Mouse (Mus musculus) neural tube, embryonic 11.5 days (tissue): ENCODE measurements around the gene Stambp. TPM values are rescaled to one million over a fixed set of nuclear protein-coding genes. Genes with fewer than 3 reads are reported as not detected.

Experiments used
- ATAC-seq: fragments of 200-750 bp; cut with Nextera tagmentation; 2 replicates; pipeline ENCODE4 v1.8.0; 2017; ENCODE audit warnings: moderate number of reproducible peaks, mild to moderate bottlenecking, moderate TSS enrichment, moderate library complexity; ENCODE audit not compliant: insufficient read depth, low FRiP score, low TSS enrichment
- DNase-seq: peaks from one replicate; pipeline ENCODE4 v3.0.0-alpha.2; 2015; ENCODE audit warnings: low spot score
- H3K27ac ChIP-seq: fragments of 300-500 bp; sonication (generic); 2 replicates; pipeline ENCODE4 v1.5.1; 2014; ENCODE audit warnings: low read depth, mild to moderate bottlenecking, low read length
- H3K27me3 ChIP-seq: fragments of 300-500 bp; sonication (generic); 2 replicates; pipeline ENCODE4 v1.6.1; 2014; ENCODE audit warnings: mild to moderate bottlenecking, low read length, mixed read lengths; ENCODE audit not compliant: control insufficient read depth, insufficient read depth
- H3K36me3 ChIP-seq: fragments of 300-500 bp; sonication (generic); 2 replicates; pipeline ENCODE4 v1.6.1; 2014; ENCODE audit warnings: mild to moderate bottlenecking, low read length, moderate library complexity, mixed read lengths; ENCODE audit not compliant: control insufficient read depth, insufficient read depth
- H3K4me1 ChIP-seq: fragments of 300-500 bp; sonication (generic); 2 replicates; pipeline ENCODE4 v1.6.1; 2014; ENCODE audit warnings: low read length, mixed read lengths; ENCODE audit not compliant: control insufficient read depth, insufficient read depth
- H3K4me2 ChIP-seq: fragments of 300-500 bp; sonication (generic); 2 replicates; pipeline ENCODE4 v1.6.1; 2014; ENCODE audit warnings: low read depth, mild to moderate bottlenecking, moderate library complexity
- H3K4me3 ChIP-seq: fragments of 300-500 bp; sonication (generic); 2 replicates; pipeline ENCODE4 v1.5.1; 2014; ENCODE audit warnings: low read depth, low read length
- H3K9ac ChIP-seq: fragments of 300-500 bp; sonication (generic); 2 replicates; pipeline ENCODE4 v1.6.1; 2014; ENCODE audit warnings: mild to moderate bottlenecking, low read length
- H3K9me3 ChIP-seq: fragments of 300-500 bp; sonication (generic); 2 replicates; pipeline ENCODE4 v1.6.1; 2016; ENCODE audit warnings: low read length; ENCODE audit not compliant: control insufficient read depth
- WGBS: fragments of 180-500 bp; shearing (Covaris S2); extraction: QIAGEN DNeasy Blood & Tissue Kit; methylation state at CpG from one replicate; pipeline ENCODE4 v1.1.7; 2014; 5-methylcytosine and 5-hydroxymethylcytosine counted together
- polyA plus RNA-seq: library from polyadenylated mRNA; unstranded; fragments of >200 nt; fragmentation: Nextera tagmentation; extraction: Ambion mirVana; gene quantifications from 2 replicates; pipeline ENCODE4 v1.2.1, GENCODE M21; 2014

The Stambp gene
- polyA plus RNA-seq, 1 experiment from 2014 or later, result 27.9 TPM

GRCm38 (mm10) chr6:83512495-83512894, 60.0 kb downstream of the Stambp start:
- Histone ChIP-seq H3K9ac (no peak overlapping the region), H3K4me2 (no peak overlapping the region), H3K4me1 (no peaks in the 10 kb centered on the region), H3K27ac (no peak overlapping the region), H3K9me3 (no peaks in the 10 kb centered on the region), H3K27me3 (no peaks in the 10 kb centered on the region), H3K36me3 (no peaks in the 10 kb centered on the region), H3K4me3 (no peak overlapping the region)
- DNase-seq, result peak; percentile 49
- 28% methylated on average over 1 of the region's 1 CpGs for WGBS
- no peak for ATAC-seq

GRCm38 (mm10) chr6:83510210-83510609, 62.3 kb downstream of the Stambp start:
- WGBS, result 66% methylated on average over 2 of the region's 2 CpGs
- Histone ChIP-seq H3K4me3 (no peak overlapping the region), H3K4me2 (no peak overlapping the region), H3K9me3 (no peaks in the 10 kb centered on the region), H3K4me1 (no peaks in the 10 kb centered on the region), H3K27me3 (no peaks in the 10 kb centered on the region), H3K9ac (no peak overlapping the region), H3K36me3 (no peaks in the 10 kb centered on the region), H3K27ac (no peak overlapping the region)
- ATAC-seq, result no peak
- DNase-seq, result no peak

- Histone ChIP-seq H3K4me2 (no peak overlapping the region), H3K27me3 (no peaks in the 10 kb centered on the region)
Measured at GRCm38 (mm10) chr6:83509442-83509841, 63.1 kb downstream of the Stambp start.

GRCm38 (mm10) chr6:83507168-83507546, 65.4 kb downstream of the Stambp start:
- no peak overlapping the region for H3K27ac ChIP-seq
- no peaks in the 10 kb centered on the region for H3K27me3 ChIP-seq
- peak overlapping the region; percentile 76 for H3K9ac ChIP-seq
- peak overlapping the region; percentile 66 for H3K4me2 ChIP-seq
- 37% methylated on average over 6 of the region's 6 CpGs for WGBS
- ATAC-seq (peak; percentile 17), DNase-seq (no peak)
- H3K9me3 ChIP-seq, result no peaks in the 10 kb centered on the region
- no peaks in the 10 kb centered on the region for H3K36me3 ChIP-seq
- peak overlapping the region; percentile 76 for H3K4me3 ChIP-seq
- no peaks in the 10 kb centered on the region for H3K4me1 ChIP-seq

More at GRCm38 (mm10) chr6:83509442-83509841, 63.1 kb downstream of the Stambp start:
- Histone ChIP-seq H3K4me1 (no peaks in the 10 kb centered on the region), H3K9me3 (no peaks in the 10 kb centered on the region), H3K9ac (no peak overlapping the region), H3K27ac (no peak overlapping the region), H3K4me3 (no peak overlapping the region), H3K36me3 (no peaks in the 10 kb centered on the region)
- ATAC-seq, result no peak
- no peak for DNase-seq
- WGBS, result 53% methylated on average over 8 of the region's 8 CpGs

GRCm38 (mm10) chr6:83506258-83507167, 66.0 kb downstream of the Stambp start, which contains the start of gene Dguok:
Gene Dguok, minus strand, starts transcription at chr6:83506969.
- Histone ChIP-seq H3K4me3 (peak within 1 kb of the TSS; percentile 76), H3K9ac (peak within 1 kb of the TSS; percentile 76), H3K27ac (peak within 1 kb of the TSS; percentile 78), H3K4me1 (no peaks in the 10 kb centered on the region), H3K9me3 (no peaks in the 10 kb centered on the region), H3K27me3 (no peaks in the 10 kb centered on the region), H3K36me3 (no peaks in the 10 kb centered on the region), H3K4me2 (peak within 1 kb of the TSS; percentile 66)
- WGBS, result under 1% methylated on average over 54 of the region's 54 CpGs
- ATAC-seq (peak; percentile 100), DNase-seq (peak; percentile 96)

- peak overlapping the region; percentile 76; the same call in 1 of the 2 replicates for H3K4me3 ChIP-seq
Measured at GRCm38 (mm10) chr6:83505554-83505953, 67.0 kb downstream of the Stambp start.

GRCm38 (mm10) chr6:83503361-83503760, 69.2 kb downstream of the Stambp start:
- H3K36me3 ChIP-seq, result no peaks in the 10 kb centered on the region
- no peaks in the 10 kb centered on the region for H3K9me3 ChIP-seq
- no peak overlapping the region for H3K27ac ChIP-seq
- no peaks in the 10 kb centered on the region for H3K27me3 ChIP-seq
- H3K4me2 ChIP-seq, result no peak overlapping the region
- WGBS, result 87% methylated on average over 3 of the region's 3 CpGs
- no peak overlapping the region; the same call in 1 of the 2 replicates for H3K9ac ChIP-seq
- no peak overlapping the region for H3K4me3 ChIP-seq
- DNase-seq (no peak), ATAC-seq (no peak)
- no peaks in the 10 kb centered on the region for H3K4me1 ChIP-seq

More at GRCm38 (mm10) chr6:83505554-83505953, 67.0 kb downstream of the Stambp start:
- no peak overlapping the region for H3K9ac ChIP-seq
- H3K4me1 ChIP-seq, result no peaks in the 10 kb centered on the region
- no peaks in the 10 kb centered on the region for H3K9me3 ChIP-seq
- DNase-seq, result no peak
- 92% methylated on average over 4 of the region's 4 CpGs for WGBS
- peak overlapping the region; percentile 66 for H3K4me2 ChIP-seq
- no peak for ATAC-seq
- H3K27ac ChIP-seq, result no peak overlapping the region
- H3K36me3 ChIP-seq, result no peaks in the 10 kb centered on the region
- H3K27me3 ChIP-seq, result no peaks in the 10 kb centered on the region

- WGBS, result 87% methylated on average over 3 of the region's 3 CpGs
- Histone ChIP-seq H3K9ac (no peak overlapping the region), H3K9me3 (no peaks in the 10 kb centered on the region), H3K4me1 (no peaks in the 10 kb centered on the region), H3K4me2 (no peak overlapping the region), H3K4me3 (no peak overlapping the region), H3K27me3 (no peaks in the 10 kb centered on the region), H3K36me3 (no peaks in the 10 kb centered on the region), H3K27ac (no peak overlapping the region)
- no peak for ATAC-seq
- no peak for DNase-seq
Measured at GRCm38 (mm10) chr6:83502656-83503055, 69.9 kb downstream of the Stambp start.
